Mouse (Mus musculus): Measurements from ENCODE around the gene Pea15a. TPM values are rescaled to one million over a fixed set of nuclear protein-coding genes. Genes with fewer than 3 reads are reported as not detected.
"Not testable (repeated sequence)": the region's sequence is repeated elsewhere in the genome, so short reads cannot be mapped to it uniquely, and the experiment has no call there.

The Pea15a gene
- 314 and 385 TPM in 2 replicates for polyA plus RNA-seq (2014; fragmentation: Nextera tagmentation; extraction: Ambion mirVana)

DNA sequence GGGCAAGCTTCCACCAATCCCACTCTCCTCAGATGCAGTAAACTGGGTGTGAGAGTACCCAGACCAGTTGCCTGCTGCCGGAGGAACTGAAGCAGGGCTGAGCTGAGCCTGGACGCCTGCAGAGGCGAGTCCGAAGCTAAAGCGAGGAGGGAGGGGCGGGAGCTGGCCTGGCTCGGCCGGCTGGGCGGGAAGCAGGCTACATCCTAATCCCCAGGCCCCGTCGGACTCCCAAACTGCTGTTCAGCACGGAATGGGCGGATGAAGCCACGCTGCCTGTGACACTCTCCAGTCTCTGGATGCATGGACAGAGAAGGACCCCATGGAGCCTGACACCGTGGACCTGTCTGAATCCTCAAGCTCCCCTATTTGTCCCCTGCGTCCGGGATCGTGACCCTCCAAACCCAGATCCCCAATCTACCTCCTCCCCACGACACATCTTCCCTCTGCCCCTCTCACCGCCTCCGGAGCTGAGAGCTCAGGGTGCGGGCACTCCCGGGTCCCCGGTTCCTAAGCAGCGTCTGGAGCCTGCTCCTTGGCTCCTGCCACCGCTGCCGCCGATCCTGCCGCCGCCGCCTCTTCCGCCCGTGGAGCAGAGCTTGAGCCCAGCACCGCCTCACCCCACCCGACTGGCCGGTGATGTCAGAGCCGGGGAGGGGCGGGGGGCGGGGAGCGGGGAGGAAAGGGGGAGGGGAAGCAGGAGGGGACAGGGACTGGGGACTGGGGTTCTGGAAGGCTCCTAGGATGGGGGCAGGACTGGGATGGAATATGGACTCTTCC, at the start of gene Pea15a:
Gene Pea15a, minus strand, starts transcription at position 664 of the 777 bp plus-strand sequence.
- H3K4me1 ChIP-seq (ENCODE audit: control insufficient read depth, insufficient read depth, low read length) = peaks cover 53% of the 10 kb centered on the region
- no peaks in the 10 kb centered on the region for H3K9me3 ChIP-seq (ENCODE audit: control insufficient read depth, low read length)
- WGBS = under 1% methylated on average over 39 of the region's 40 CpGs
- H3K36me3 ChIP-seq (ENCODE audit: control insufficient read depth, insufficient read depth, low read length) = no peaks in the 10 kb centered on the region
- H3K4me3 ChIP-seq (replicated peaks; ENCODE audit: low read depth, low read length) = peak within 1 kb of the TSS; percentile 80
- no peaks in the 10 kb centered on the region for H3K27me3 ChIP-seq (ENCODE audit: control insufficient read depth, insufficient read depth, low read length)
- peak within 1 kb of the TSS; percentile 81 for H3K4me2 ChIP-seq (ENCODE audit: low read length)
- peak; percentile 88 for DNase-seq
- ATAC-seq (ENCODE audit: low FRiP score, low TSS enrichment) = peak; percentile 79
- peak within 1 kb of the TSS; percentile 91 for H3K27ac ChIP-seq (replicated peaks; ENCODE audit: low read depth, low read length)
- H3K9ac ChIP-seq (replicated peaks; ENCODE audit: low read length) = peak within 1 kb of the TSS; percentile 98

DNA sequence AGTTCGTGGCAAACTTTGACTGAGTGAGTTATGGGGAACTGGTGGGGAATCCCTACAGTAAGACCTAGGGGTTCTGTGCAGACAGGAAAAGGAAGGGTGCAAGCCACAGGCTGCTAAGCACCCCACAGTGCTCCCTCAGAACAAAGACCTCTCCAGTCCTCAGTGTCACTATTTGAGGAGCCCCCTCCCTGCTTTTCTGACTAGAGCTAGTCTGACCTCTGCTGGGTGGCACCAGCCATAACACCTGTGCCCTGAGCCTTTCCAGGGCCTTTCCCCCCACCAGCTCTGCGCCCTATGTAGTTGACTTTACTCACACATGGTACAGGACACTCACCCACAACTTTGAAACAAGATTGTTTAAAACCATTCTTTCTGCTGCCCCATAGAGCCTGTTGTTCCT, 41.1 kb upstream of the Pea15a start:
- H3K4me3 ChIP-seq (replicated peaks; ENCODE audit: low read depth, low read length) = no peak overlapping the region
- no peak overlapping the region for H3K4me2 ChIP-seq (ENCODE audit: low read length)
- WGBS = 34% methylated on average over 2 of the region's 2 CpGs
- H3K9me3 ChIP-seq (ENCODE audit: control insufficient read depth, low read length) = no peaks in the 10 kb centered on the region
- 0 out of 2 replicates have a peak, but pooled peaks cover under 1% of the 10 kb centered on the region for H3K4me1 ChIP-seq (ENCODE audit: control insufficient read depth, insufficient read depth, low read length)
- H3K36me3 ChIP-seq (ENCODE audit: control insufficient read depth, insufficient read depth, low read length) = no peaks in the 10 kb centered on the region
- H3K27ac ChIP-seq (replicated peaks; ENCODE audit: low read depth, low read length) = no peak overlapping the region
- DNase-seq (peak; percentile 66), ATAC-seq (ENCODE audit: low FRiP score, low TSS enrichment) (0 out of 2 replicates have a peak, but pooled peaks have one; percentile 40)
- peaks cover 5% of the 10 kb centered on the region; the same call in 1 of the 2 replicates for H3K27me3 ChIP-seq (ENCODE audit: control insufficient read depth, insufficient read depth, low read length)
- H3K9ac ChIP-seq (replicated peaks; ENCODE audit: low read length) = no peak overlapping the region

DNA sequence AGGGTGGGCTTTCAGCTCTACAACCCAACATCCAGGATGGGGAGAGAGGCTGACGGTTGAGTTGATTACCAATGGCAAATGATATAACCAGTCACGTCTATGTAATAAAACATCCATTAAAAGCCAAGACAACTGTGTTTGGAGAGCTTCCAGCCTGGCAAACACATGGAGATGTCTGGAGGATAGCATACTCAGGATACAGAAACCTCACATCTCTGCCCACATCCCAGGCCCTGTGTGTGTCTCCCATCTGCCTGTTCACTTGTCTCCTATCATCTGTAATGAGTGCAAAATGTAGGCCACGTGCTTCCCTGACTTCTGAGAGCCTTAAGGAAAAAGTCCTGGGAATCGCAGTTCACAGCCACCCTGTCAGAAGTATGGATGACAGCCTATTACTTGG, 40.6 kb upstream of the Pea15a start:
- WGBS = 68% methylated on average over 4 of the region's 4 CpGs
- ATAC-seq (ENCODE audit: low FRiP score, low TSS enrichment) = no peak

DNA sequence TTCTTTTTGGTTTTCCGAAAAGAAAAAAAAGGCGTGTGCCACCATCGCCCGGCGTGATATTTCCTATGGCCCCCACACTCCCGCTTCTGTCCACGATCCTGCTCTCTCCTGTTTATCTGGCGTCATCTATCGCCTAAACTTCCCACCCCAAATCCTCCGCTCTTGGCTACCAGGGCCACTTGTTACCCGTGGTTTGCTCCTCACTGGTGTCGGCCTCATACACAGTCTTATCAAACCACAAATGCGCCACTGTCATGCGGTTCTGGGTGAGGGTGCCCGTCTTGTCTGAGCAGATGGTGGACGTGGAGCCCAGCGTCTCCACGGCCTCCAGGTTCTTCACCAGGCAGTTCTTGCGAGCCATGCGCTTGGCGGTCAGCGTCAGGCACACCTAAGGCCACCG, 38.0 kb upstream of the Pea15a start:
- not testable (repeated sequence) for H3K9me3 ChIP-seq (ENCODE audit: control insufficient read depth, low read length); H3K4me3 ChIP-seq (replicated peaks; ENCODE audit: low read depth, low read length); H3K27ac ChIP-seq (replicated peaks; ENCODE audit: low read depth, low read length); DNase-seq; H3K9ac ChIP-seq (replicated peaks; ENCODE audit: low read length); H3K27me3 ChIP-seq (ENCODE audit: control insufficient read depth, insufficient read depth, low read length); H3K4me1 ChIP-seq (ENCODE audit: control insufficient read depth, insufficient read depth, low read length); ATAC-seq (ENCODE audit: low FRiP score, low TSS enrichment); H3K36me3 ChIP-seq (ENCODE audit: control insufficient read depth, insufficient read depth, low read length)
- 54% methylated on average over 23 of the region's 23 CpGs for WGBS
- H3K4me2 ChIP-seq (ENCODE audit: low read length) = 0 out of 2 replicates have a peak overlapping the region, but pooled peaks have one; percentile 1

More for the DNA sequence above, 40.6 kb upstream of the Pea15a start:
- H3K4me2 ChIP-seq (ENCODE audit: low read length) = no peak overlapping the region
- DNase-seq = no peak
- H3K4me1 ChIP-seq (ENCODE audit: control insufficient read depth, insufficient read depth, low read length) = 0 out of 2 replicates have a peak, but pooled peaks cover 4% of the 10 kb centered on the region
- H3K9me3 ChIP-seq (ENCODE audit: control insufficient read depth, low read length) = no peaks in the 10 kb centered on the region
- H3K9ac ChIP-seq (replicated peaks; ENCODE audit: low read length) = no peak overlapping the region
- H3K36me3 ChIP-seq (ENCODE audit: control insufficient read depth, insufficient read depth, low read length) = no peaks in the 10 kb centered on the region
- H3K27me3 ChIP-seq (ENCODE audit: control insufficient read depth, insufficient read depth, low read length) = peaks cover 5% of the 10 kb centered on the region; the same call in 1 of the 2 replicates
- no peak overlapping the region for H3K27ac ChIP-seq (replicated peaks; ENCODE audit: low read depth, low read length)
- H3K4me3 ChIP-seq (replicated peaks; ENCODE audit: low read depth, low read length) = no peak overlapping the region

DNA sequence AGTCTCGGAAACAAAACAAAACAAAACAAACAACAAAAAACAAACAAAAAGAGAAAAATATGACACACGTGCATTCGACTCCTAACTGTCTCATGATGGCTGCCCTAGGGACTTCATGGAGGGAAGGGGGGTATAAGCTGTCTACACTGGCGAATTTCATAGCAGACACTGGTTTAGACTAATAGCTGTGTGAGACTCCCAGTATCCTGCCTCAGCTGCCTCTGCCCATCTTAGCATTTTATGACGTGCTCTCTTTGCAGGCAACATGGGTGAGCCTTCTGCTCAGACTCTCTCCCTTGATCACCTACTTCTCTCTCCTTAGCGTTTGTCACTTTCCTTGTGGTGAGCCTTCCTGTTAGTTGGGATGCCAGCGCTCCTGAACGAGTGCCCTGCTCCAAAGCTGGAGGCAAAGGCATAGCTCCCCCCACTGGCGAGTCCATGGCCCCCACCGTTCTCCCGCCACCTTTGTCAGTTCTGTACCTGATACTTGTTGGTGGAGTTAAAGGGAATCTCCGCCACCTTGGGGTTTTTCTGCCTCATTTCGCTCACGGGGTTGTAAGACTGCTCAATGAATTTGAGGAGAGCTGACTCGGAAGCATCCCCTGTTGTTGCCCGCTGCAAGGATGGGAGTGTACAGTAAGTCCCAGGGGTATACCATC, 37.1 kb upstream of the Pea15a start:
- H3K4me3 ChIP-seq (replicated peaks; ENCODE audit: low read depth, low read length) = no peak overlapping the region
- H3K27ac ChIP-seq (replicated peaks; ENCODE audit: low read depth, low read length) = no peak overlapping the region
- WGBS = 32% methylated on average over 16 of the region's 16 CpGs
- no peak for DNase-seq
- no peaks in the 10 kb centered on the region for H3K9me3 ChIP-seq (ENCODE audit: control insufficient read depth, low read length)
- H3K9ac ChIP-seq (replicated peaks; ENCODE audit: low read length) = no peak overlapping the region
- no peak for ATAC-seq (ENCODE audit: low FRiP score, low TSS enrichment)
- peaks cover 5% of the 10 kb centered on the region; the same call in 1 of the 2 replicates for H3K27me3 ChIP-seq (ENCODE audit: control insufficient read depth, insufficient read depth, low read length)
- H3K4me1 ChIP-seq (ENCODE audit: control insufficient read depth, insufficient read depth, low read length) = 0 out of 2 replicates have a peak, but pooled peaks cover 4% of the 10 kb centered on the region
- no peaks in the 10 kb centered on the region for H3K36me3 ChIP-seq (ENCODE audit: control insufficient read depth, insufficient read depth, low read length)
- H3K4me2 ChIP-seq (ENCODE audit: low read length) = no peak overlapping the region

DNA sequence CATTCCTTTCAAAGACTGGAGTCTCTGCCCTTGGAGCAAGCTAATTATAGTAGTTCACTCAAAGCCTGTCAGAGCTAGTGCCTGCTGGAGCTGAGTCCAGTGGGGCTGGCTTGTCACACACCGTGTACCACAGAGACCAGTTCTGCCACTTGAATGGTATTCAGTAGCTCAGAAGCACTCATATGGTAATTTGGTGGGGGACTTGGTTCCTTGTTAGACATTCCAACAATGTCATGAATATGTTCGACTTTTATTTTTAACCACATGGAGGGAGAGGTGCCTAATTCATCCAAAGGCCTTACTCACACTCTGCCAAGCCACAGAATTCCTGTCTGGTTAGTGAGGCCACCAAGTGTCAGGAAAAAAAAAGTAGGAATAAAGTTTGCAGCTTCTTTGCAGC, 35.8 kb upstream of the Pea15a start:
- Histone ChIP-seq H3K4me1 (ENCODE audit: control insufficient read depth, insufficient read depth, low read length) (0 out of 2 replicates have a peak, but pooled peaks cover 4% of the 10 kb centered on the region), H3K4me2 (ENCODE audit: low read length) (no peak overlapping the region), H3K9me3 (ENCODE audit: control insufficient read depth, low read length) (no peaks in the 10 kb centered on the region), H3K27me3 (ENCODE audit: control insufficient read depth, insufficient read depth, low read length) (peaks cover 5% of the 10 kb centered on the region; the same call in 1 of the 2 replicates), H3K27ac (replicated peaks; ENCODE audit: low read depth, low read length) (no peak overlapping the region), H3K9ac (replicated peaks; ENCODE audit: low read length) (no peak overlapping the region), H3K36me3 (ENCODE audit: control insufficient read depth, insufficient read depth, low read length) (no peaks in the 10 kb centered on the region), H3K4me3 (replicated peaks; ENCODE audit: low read depth, low read length) (no peak overlapping the region)
- 11% methylated on average over 2 of the region's 2 CpGs for WGBS
- peak; percentile 58 for DNase-seq
- ATAC-seq (ENCODE audit: low FRiP score, low TSS enrichment) = peak; percentile 54

DNA sequence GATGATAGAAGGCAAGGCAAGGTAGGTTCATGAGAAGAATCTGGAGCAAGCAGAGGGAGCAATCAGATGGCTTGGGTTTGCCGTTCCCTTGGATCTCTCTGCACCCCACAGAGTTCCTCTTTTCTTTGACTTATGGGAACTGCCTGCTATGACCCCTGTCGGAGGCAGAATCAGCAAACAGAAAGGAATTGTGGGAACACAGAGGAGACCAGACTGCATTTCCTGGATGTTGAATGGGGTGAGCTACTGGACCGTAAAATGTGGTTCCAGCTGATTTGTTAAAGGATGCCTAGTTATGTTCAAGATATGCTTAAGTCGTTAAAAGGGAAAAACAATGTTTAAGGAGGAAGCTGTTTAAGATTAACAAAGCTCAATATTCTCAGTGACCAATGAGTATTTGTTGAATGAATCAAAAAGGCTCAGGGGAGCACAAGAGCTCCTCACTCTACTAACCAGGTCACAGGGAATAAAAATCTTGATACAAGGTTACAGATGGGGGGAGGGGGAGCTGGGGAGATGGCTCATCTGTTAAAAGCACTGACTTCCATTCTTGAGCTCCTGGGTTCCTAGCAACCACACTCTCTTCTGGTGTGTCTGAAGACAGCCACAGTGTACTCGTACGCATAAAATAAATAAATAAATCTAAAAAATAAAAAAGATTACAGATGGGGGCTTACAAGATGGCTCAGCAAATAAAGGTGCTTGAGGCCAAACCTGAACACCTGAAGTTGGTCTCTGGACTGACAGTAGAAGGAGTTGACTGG, 34.5 kb upstream of the Pea15a start:
- Histone ChIP-seq H3K27me3 (ENCODE audit: control insufficient read depth, insufficient read depth, low read length) (peaks cover 5% of the 10 kb centered on the region; the same call in 1 of the 2 replicates), H3K9ac (replicated peaks; ENCODE audit: low read length) (no peak overlapping the region), H3K4me2 (ENCODE audit: low read length) (no peak overlapping the region), H3K4me1 (ENCODE audit: control insufficient read depth, insufficient read depth, low read length) (0 out of 2 replicates have a peak, but pooled peaks cover 4% of the 10 kb centered on the region), H3K4me3 (replicated peaks; ENCODE audit: low read depth, low read length) (no peak overlapping the region), H3K9me3 (ENCODE audit: control insufficient read depth, low read length) (no peaks in the 10 kb centered on the region), H3K36me3 (ENCODE audit: control insufficient read depth, insufficient read depth, low read length) (no peaks in the 10 kb centered on the region), H3K27ac (replicated peaks; ENCODE audit: low read depth, low read length) (no peak overlapping the region)
- WGBS = 27% methylated on average over 6 of the region's 6 CpGs
- DNase-seq (no peak), ATAC-seq (ENCODE audit: low FRiP score, low TSS enrichment) (no peak)

DNA sequence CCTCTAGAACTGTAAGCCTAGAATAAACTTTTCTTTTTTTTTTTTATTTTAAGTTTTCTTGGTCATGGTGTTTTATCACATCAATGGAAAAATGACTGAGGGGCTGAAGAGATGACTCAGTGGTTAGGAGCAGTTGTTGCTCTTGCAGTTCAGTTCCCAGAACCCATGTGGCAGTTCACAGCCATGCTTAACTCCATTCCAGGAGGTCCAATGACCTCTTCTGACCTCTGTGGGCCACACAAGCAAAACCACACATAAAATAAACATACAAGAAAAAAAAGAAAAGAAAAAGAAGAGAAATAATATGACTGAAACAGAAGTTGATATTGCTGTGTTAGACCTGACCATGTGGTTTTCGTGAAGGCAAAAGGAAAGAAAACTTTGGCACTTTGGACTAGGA, 22.6 kb upstream of the Pea15a start:
- Histone ChIP-seq H3K4me2 (ENCODE audit: low read length) (no peak overlapping the region), H3K36me3 (ENCODE audit: control insufficient read depth, insufficient read depth, low read length) (no peaks in the 10 kb centered on the region), H3K27me3 (ENCODE audit: control insufficient read depth, insufficient read depth, low read length) (no peaks in the 10 kb centered on the region), H3K4me3 (replicated peaks; ENCODE audit: low read depth, low read length) (no peak overlapping the region), H3K9me3 (ENCODE audit: control insufficient read depth, low read length) (no peaks in the 10 kb centered on the region), H3K9ac (replicated peaks; ENCODE audit: low read length) (no peak overlapping the region), H3K4me1 (ENCODE audit: control insufficient read depth, insufficient read depth, low read length) (no peaks in the 10 kb centered on the region), H3K27ac (replicated peaks; ENCODE audit: low read depth, low read length) (no peak overlapping the region)
- no peak for DNase-seq
- 95% methylated on average over 1 of the region's 1 CpGs for WGBS
- no peak for ATAC-seq (ENCODE audit: low FRiP score, low TSS enrichment)
